Comparison of ENCODE assay signal across 28 mouse cellular contexts in the genomic region with DNA sequence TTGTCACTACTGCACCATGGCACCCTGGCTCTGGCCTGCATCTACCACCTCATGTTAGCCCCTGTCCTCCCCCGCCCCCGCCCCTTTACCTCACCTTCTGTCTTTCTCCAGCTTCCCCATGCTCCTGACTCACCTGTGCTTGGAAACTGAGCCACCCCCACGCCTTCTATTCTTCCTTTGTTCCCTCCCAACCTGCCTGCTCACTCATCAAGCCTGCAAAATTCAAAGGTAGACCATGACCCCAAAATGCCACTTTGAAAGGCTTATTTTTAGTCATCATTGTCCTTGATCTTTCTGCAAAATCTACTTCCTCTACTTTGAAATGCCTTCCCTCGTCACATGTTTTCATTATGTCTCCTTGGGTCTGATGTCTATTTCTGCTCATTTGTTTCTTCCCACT.
A peak's percentile ranks its signal among the peaks of the same experiment; 100 is the strongest.
DNase-seq lines count a peak whose midpoint lies in the region; ATAC-seq lines count a peak whose summit lies in the region.
"Had no signal": no experiment of that assay in that cellular context is flagged by ENCODE, and none has a peak within 500 bp of the region (broad histone marks: within the 10 kb centered on the region; RNA-seq: fewer than 3 reads in every experiment).

No protein-coding gene starts in this region.

- no peak overlapping the region for H3K4me2 ChIP-seq in hindbrain, embryonic 12.5 days (replicated peaks)
- no peak overlapping the region for H3K4me2 ChIP-seq in hindbrain, embryonic 14.5 days (replicated peaks)
- H3K4me2 ChIP-seq: embryonic facial prominence, embryonic 12.5 days; embryonic facial prominence, embryonic 15.5 days; heart, embryonic 12.5 days; heart, embryonic 15.5 days had no signal

- H3K4me3 ChIP-seq in hindbrain, embryonic 12.5 days, result no peak overlapping the region
- no peak overlapping the region for H3K4me3 ChIP-seq in hindbrain, embryonic 14.5 days (replicated peaks; ENCODE audit: low read length)
- H3K4me3 ChIP-seq: embryonic facial prominence, embryonic 12.5 days; embryonic facial prominence, embryonic 15.5 days; gastrocnemius, adult 2 months; heart, embryonic 12.5 days; heart, embryonic 15.5 days had no signal

- H3K9ac ChIP-seq in hindbrain, embryonic 12.5 days, result no peak overlapping the region
- no peak overlapping the region for H3K9ac ChIP-seq in hindbrain, embryonic 14.5 days
- H3K9ac ChIP-seq: embryonic facial prominence, embryonic 12.5 days; embryonic facial prominence, embryonic 15.5 days; forebrain, postnatal 0 days; heart, embryonic 12.5 days; heart, embryonic 15.5 days had no signal

- no peaks in the 10 kb centered on the region for H3K4me1 ChIP-seq in hindbrain, embryonic 12.5 days
- 0 out of 2 replicates have a peak, but pooled peaks cover under 1% of the 10 kb centered on the region for H3K4me1 ChIP-seq in hindbrain, embryonic 14.5 days (replicated peaks; ENCODE audit: control insufficient read depth, insufficient read depth, low read length)
- H3K4me1 ChIP-seq: embryonic facial prominence, embryonic 12.5 days had no signal

- H3K36me3 ChIP-seq in hindbrain, embryonic 12.5 days, result 0 out of 2 replicates have a peak, but pooled peaks cover 4% of the 10 kb centered on the region
- H3K36me3 ChIP-seq in hindbrain, embryonic 14.5 days (replicated peaks; ENCODE audit: control insufficient read depth, insufficient read depth), result peaks cover 5% of the 10 kb centered on the region; the same call in 1 of the 2 replicates
- H3K36me3 ChIP-seq: embryonic facial prominence, embryonic 12.5 days; embryonic facial prominence, embryonic 15.5 days; G1E; heart, embryonic 15.5 days had no signal

- no peak for ATAC-seq in hindbrain, embryonic 12.5 days (ENCODE audit: low FRiP score)
- no peak for ATAC-seq in hindbrain, embryonic 14.5 days (ENCODE audit: low FRiP score)
- ATAC-seq: forebrain, embryonic 14.5 days; forebrain, postnatal 0 days; intestine, postnatal 0 days; Patski had no signal

- H3K27me3 ChIP-seq in hindbrain, embryonic 12.5 days, result no peaks in the 10 kb centered on the region
- no peaks in the 10 kb centered on the region for H3K27me3 ChIP-seq in hindbrain, embryonic 14.5 days (ENCODE audit: control insufficient read depth, insufficient read depth, low read length)
- H3K27me3 ChIP-seq: CH12.LX; embryonic facial prominence, embryonic 12.5 days; embryonic facial prominence, embryonic 15.5 days; heart, embryonic 12.5 days; heart, embryonic 15.5 days; Patski had no signal

- DNase-seq in adrenal gland, adult 2 months, result peak; percentile 77
- DNase-seq in adrenal gland, postnatal 25 days, result no peak
- no peak for DNase-seq in hindbrain, embryonic 14.5 days (ENCODE audit: low spot score)
- DNase-seq in adrenal gland, postnatal 14 days, result peak; percentile 43
- no peak for DNase-seq in thymus, postnatal 36 days
- DNase-seq in testis, postnatal 10 days (ENCODE audit: low spot score), result no peak
- DNase-seq: B cell, adult 2 months; cerebellum, adult 11 months; cerebellum, adult 2 months; cerebellum, adult 9-11 months; cerebellum, postnatal 25 days; forebrain, postnatal 0 days; gastrocnemius, adult 2 months; gastrocnemius, postnatal 14 days; heart, adult 18-20 months; heart, postnatal 10 days; heart, postnatal 4 days; kidney, adult 2 months had no signal

- H3K9me3 ChIP-seq in hindbrain, embryonic 12.5 days (replicated peaks), result no peaks in the 10 kb centered on the region
- H3K9me3 ChIP-seq in hindbrain, embryonic 14.5 days (ENCODE audit: control insufficient read depth, low read length), result no peaks in the 10 kb centered on the region
- H3K9me3 ChIP-seq: embryonic facial prominence, embryonic 12.5 days; embryonic facial prominence, embryonic 15.5 days; heart, embryonic 12.5 days; heart, embryonic 15.5 days had no signal

- 93% methylated on average over 4 of the region's 4 CpGs for WGBS in hindbrain, embryonic 12.5 days
- WGBS in hindbrain, embryonic 14.5 days, result 96% methylated on average over 4 of the region's 4 CpGs

- H3K27ac ChIP-seq in hindbrain, embryonic 12.5 days, result 0 out of 2 replicates have a peak overlapping the region, but pooled peaks have one; percentile 17
- no peak overlapping the region for H3K27ac ChIP-seq in hindbrain, embryonic 14.5 days
- H3K27ac ChIP-seq: embryonic facial prominence, embryonic 12.5 days; embryonic facial prominence, embryonic 15.5 days; gastrocnemius, adult 2 months; heart, embryonic 15.5 days had no signal

Comparison
In these comparisons a context has a peak if more than half of its experiments do, and no peak if none do; other contexts are left out.
1. DNase-seq: peak in adrenal gland, adult 2 months (single experiment) and adrenal gland, postnatal 14 days (single experiment); none in adrenal gland, postnatal 25 days (single experiment), hindbrain, embryonic 14.5 days (single experiment), thymus, postnatal 36 days (0 of 2) and testis, postnatal 10 days (single experiment).